Mouse (Mus musculus) lung, adult 2 months (tissue): ENCODE measurements around the gene Rnf169.

Experiments
- CTCF ChIP-seq: fragments of 200-500 bp; IDR thresholded peaks from 2 replicates; pipeline ENCODE4 v1.5.1; 2011; ENCODE audit warnings: mild to moderate bottlenecking, low read length, control low read depth; ENCODE audit not compliant: insufficient read depth
- POLR2A ChIP-seq: fragments of 200-500 bp; IDR thresholded peaks from 2 replicates; pipeline ENCODE4 v1.6.1; 2011; ENCODE audit warnings: low read depth, mild to moderate bottlenecking, control low read depth, low read length, borderline replicate concordance; ENCODE audit errors: extremely low read depth

DNA sequence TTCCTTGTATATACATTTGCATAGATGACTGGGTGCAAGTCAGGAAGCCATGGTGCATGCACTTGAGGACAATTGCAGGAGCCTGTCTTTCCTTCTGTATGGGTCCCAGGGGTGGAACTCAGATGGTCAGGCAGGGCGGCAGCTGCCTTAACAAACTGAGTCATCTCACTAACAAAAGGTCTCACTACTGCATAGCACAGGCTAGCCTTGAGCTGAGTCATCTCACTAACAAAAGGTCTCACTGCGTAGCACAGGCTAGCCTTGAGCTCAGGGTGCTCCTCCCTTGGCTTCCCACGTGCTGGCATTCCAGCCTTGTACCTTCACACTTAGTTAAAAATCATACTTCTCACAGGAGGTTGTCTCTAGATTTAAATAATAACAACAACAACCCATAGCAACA, 34.3 kb downstream of the Rnf169 start:
- TF ChIP-seq POLR2A: no peak
- no peak for TF ChIP-seq CTCF
